Mouse (Mus musculus) brain, embryonic 14.5 days (tissue): ENCODE data around the gene Thegl.

Experiments
- CTCF ChIP-seq: fragments of 200-500 bp; IDR thresholded peaks from 2 replicates; pipeline ENCODE4 v1.5.1; 2012; ENCODE audit warnings: inconsistent platforms, mild to moderate bottlenecking, moderate library complexity, borderline replicate concordance; ENCODE audit not compliant: insufficient read depth, insufficient read length; ENCODE audit errors: extremely low read depth
- POLR2A ChIP-seq: fragments of 200-500 bp; IDR thresholded peaks from 2 replicates; pipeline ENCODE4 v1.6.1; 2012; ENCODE audit warnings: mild to moderate bottlenecking, inconsistent platforms, borderline replicate concordance; ENCODE audit not compliant: poor library complexity, insufficient read depth, insufficient read length, severe bottlenecking; ENCODE audit errors: extremely low read depth

DNA sequence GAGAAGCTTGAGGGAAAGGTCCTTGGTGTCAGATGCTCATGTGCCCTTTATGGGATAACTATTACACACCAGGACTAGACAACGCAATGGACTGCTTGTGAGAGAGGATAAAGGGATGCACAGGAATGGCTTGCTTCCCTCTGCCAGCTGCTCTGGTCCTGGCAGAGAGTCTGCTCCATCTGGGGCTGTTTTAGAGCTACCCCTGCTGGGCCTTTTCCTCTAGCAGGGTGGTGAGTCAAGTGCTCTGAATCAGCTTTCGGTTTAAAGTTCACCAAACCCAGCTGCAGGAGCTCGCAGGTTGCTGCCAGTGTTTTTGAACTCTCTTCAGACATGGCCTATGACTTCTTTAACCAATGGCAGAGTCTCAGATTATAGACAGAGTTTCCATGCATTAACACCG lies 60.1 kb downstream of the Thegl start:
- no peak for TF ChIP-seq CTCF
- TF ChIP-seq POLR2A, result no peak
